Mouse (Mus musculus) gonadal fat pad, adult 2 months (tissue): Measurements from ENCODE around the gene Zfp825. TPM values are rescaled to one million over a fixed set of nuclear protein-coding genes. Genes with fewer than 3 reads are reported as not detected.
"Not testable (repeated sequence)": the region's sequence is repeated elsewhere in the genome, so short reads cannot be mapped to it uniquely, and the experiment has no call there.

ENCODE experiments used
- DNase-seq: peaks from one replicate; pipeline ENCODE4 v3.0.0-alpha.2; 2012; ENCODE audit warnings: low read depth
- polyA plus RNA-seq: library from polyadenylated mRNA; depleted of rRNA; stranded (reverse); fragments of >200 nt; gene quantifications from 2 replicates; pipeline ENCODE4 v1.2.3, GENCODE M21; 2012; rRNA removed

Gene Zfp825
- polyA plus RNA-seq = 1.5 and 1.6 TPM in 2 replicates

DNA sequence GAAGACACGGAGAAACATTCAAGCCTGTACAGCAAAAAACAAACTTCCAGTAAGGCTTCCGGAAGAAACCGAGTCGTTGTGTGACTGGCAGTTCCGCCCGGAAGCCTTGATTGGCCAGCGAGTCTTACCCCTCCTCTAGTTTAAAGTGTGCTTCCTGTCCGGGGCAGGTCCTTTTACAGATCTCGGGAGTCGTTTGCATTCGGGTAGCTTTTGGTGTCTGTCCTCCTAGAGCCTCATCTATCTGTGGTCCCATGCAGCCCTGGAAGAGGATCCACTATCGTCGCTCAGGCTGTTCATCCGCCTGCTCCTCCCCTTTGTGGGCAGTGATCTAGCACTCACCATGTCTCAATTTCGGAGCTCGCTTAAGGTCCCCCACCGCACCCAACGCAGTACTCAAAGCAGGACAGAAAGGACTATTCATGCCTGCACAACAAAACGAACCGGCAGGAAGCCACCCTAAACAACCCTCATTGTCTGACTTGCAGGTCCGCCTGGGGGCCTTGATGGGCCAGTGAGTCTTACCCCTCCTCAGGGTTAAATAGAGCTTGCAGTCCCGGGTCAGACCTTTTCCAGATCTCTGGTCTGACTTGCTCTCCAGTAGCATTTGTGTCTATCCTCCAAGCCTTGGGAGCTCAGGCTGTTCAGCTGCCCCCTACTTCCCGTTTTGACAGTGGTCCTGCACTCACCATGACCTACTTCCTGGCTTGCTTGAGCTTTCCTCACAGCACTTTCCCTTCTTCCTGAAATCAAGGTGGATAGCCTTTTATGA, at the start of gene Zfp825:
Gene Zfp825, minus strand, starts transcription at position 82 of the 769 bp plus-strand sequence.
- DNase-seq = peak; percentile 33

DNA sequence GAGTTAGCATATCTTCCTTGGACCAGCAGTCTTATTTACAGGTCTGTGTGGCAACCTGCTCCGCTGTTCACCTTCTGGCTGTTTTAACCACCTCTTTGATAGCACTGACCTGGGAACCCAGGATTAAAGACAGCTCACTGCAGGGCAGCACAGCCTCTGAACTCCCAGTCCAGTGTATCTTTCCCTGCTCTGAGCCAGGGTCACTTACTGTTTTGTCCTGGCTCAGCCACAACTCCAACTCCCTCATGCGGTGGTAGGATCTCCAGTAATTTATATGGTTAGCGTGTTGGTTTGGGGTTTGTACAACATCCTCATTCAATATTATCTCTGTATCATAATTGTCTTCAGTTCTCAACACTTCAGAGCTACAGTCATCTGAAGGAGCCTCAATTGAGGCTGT, 41.6 kb upstream of the Zfp825 start:
- DNase-seq = not testable (repeated sequence)

DNA sequence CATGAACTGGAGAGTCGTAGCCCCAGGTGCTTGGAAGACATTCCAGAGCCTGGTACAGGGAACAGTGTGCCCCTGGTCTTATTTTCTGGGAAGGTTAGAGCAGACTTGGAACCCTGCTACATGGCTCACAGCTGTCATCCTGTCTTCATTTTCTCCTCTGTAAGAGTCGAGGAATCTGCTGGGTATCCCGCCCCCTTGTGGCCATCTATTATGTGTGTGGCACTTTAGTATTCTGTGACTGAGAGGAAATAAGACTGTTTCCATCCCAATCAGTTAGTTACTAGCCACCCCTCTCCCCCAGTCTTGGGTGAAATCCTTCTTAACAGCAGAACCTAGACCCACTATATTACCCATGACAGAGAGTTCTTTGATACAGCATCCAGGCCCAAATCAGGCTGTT, 41.1 kb upstream of the Zfp825 start:
- not testable (repeated sequence) for DNase-seq

DNA sequence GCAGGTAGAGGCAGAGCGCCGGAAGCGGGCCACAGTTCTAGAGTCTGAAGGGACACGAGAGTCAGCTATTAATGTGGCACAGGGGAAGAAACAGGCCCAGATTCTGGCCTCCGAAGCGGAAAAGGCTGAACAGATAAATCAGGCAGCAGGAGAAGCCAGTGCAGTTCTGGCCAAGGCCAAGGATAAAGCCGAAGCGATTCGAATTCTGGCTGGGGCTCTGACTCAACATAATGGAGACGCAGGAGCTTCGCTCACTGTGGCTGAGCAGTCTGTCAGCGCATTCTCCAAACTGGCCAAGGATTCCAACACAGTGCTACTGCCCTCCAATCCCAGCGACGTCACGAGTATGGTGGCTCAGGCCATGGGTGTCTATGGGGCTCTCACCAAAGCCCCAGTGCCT, 40.3 kb upstream of the Zfp825 start:
- DNase-seq = no peak

DNA sequence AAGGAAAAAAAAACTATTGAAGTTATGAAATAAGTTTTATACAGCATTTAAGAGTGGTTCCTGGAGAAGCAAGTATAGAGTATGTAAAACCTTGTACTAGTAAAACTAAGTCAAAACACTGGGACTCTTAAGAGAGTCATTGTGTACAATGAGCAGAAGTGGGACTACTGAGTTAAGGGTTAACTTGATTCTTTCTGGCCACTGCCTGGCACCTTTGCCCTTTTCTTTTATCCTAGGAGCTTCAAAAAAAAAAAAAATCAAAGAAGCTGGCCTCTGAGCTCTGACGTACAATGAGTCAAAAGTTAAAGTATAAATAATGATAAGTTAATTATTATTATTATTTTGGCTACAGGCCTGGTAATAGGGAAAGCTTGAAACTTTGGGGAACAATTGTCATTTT, 37.5 kb upstream of the Zfp825 start:
- DNase-seq = not testable (repeated sequence)

DNA sequence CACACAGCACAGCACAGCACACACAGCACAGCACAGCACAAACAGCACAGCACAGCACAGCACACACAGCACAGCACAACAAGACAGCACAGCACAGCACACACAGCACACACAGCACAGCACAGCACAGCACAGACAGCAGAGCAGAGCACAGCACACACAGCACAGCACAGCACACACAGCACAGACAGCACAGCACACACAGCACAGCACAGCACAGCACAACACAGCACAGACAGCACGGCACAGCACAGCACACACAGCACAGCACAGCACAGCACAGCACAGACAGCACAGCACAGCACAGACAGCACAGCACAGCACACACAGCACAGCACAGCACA, 35.6 kb upstream of the Zfp825 start:
- not testable (repeated sequence) for DNase-seq

DNA sequence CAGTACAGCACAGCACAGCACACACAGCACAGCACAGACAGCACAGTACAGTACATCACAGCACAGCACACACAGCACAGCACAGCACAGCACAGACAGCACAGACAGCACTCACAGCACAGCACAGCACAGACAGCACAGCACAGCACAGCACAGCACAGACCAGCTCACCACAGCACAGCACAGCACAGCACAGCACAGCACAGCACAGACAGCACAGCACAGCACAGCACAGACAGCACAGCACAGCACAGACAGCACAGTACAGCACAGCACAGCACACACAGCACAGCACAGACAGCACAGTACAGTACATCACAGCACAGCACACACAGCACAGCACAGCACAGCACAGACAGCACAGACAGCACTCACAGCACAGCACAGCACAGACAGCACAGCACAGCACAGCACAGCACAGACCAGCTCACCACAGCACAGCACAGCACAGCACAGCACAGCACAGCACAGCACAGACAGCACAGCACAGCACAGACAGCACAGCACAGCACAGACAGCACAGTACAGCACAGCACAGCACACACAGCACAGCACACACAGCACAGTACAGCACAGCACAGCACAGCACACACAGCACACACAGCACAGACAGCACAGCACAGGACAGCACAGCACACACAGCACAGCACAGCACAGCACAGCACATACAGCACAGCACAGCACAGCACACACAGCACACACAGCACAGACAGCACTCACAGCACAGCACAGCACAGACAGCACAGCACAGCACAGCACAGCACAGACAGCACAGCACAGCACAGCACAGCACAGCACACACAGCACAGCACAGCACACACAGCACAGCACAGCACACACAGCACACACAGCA, 35.0 kb upstream of the Zfp825 start:
- not testable (repeated sequence) for DNase-seq

DNA sequence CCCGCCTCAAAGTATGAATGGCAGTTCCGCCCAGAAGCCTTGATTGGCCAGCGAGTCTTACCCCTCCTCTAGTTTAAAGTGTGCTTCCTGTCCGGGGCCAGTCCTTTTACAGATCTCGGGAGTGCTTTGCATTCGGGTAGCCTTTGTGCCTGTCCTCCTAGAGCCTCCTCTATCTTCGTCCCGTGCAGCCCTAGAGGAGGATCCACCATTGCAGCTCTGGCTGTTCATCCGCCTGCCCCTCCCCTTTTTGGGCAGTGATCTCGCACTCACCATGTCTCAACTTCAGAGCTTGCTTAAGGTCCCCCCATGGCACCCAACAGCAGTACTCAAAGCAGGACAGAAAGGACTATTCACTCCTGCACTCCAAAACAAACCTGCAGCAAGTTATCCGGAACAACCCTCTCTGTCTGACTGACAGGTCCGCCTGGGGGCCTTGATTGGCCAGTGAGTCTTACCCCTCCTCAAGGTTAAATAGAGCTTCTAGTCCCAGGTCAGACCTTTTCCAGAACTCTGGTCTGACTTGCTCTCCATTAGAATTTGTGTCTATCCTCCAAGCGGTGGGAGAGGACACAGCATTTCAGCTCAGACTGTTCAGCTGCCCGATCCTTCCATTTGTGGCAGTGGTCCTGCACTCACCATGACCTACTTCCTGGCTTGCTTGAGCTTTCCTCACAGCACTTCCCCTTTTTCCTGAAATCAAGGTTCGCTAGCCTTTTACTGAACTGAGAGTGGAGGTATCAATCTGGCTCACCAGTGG, 28.9 kb upstream of the Zfp825 start:
- DNase-seq = peak; percentile 24

DNA sequence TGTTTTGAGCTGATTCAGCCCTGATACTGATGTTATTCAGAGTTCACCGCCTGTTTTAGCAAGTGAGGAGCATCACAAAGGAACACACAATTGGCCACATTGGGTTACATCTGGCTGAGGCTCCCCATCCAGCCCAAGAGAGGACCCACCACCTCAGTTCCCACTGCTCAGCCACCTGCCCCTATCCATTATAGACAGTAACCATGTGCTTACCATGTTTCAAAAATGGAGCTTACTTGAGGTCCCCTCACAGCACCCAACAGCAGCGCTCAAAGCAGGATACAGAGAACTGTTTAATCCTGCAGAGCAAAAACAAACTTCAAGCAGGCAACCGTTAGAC, 28.3 kb upstream of the Zfp825 start:
- not testable (repeated sequence) for DNase-seq

DNA sequence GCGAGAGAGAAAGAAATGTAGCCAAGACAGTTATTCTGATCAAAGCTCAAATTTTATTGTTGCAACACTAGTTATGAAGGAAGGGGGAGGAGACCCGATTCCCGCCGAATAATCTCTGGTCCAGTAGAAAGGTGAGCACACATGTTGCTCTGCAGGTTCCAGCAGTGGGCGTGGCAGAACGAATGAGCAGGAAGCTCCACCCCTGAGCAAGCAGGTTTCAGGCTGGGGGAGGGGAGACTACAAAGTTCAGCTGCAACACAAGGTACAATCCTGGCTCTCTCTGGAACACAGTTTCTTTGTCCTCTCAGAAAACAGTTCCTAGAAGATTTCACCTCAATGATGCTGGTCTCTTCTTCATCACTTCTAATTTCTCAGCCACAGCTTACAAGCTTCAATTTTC, 14.2 kb upstream of the Zfp825 start:
- DNase-seq = not testable (repeated sequence)

DNA sequence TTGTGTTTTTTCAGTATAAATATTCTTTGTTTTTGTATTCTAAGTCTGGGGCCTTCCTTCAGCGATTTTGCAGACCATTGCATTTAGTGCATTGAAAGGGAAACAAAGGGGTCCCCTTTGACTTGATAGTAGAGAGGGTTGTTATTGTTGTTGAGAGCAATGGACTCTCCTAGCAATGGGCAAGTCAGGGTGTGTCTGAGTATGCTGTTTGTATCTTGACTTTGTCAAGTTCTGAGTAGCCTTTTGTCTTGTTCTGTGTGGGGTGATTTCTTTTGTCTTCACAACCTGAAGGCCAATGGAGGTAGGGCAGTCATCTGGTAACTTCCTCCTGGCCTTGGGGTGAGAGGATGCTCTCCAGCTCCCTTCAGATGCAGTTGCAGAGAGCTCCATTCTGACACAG, 9.1 kb upstream of the Zfp825 start:
- not testable (repeated sequence) for DNase-seq

DNA sequence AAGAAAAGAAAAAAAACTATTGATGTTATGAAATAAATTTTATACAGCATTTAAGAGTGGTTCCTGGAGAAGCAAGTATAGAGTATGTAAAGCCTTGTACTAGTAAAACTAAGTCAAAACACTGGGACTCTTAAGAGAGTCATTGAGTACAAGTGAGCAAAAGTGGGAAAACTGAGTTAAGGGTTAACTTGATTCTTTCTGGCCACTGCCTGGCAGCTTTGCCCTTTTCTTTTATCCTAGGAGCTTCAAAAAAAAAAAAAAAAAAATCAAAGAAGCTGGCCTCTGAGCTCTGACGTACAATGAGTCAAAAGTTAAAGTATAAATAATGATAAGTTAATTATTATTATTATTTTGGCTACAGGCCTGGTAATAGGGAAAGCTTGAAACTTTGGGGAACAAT, 5.9 kb upstream of the Zfp825 start:
- not testable (repeated sequence) for DNase-seq

DNA sequence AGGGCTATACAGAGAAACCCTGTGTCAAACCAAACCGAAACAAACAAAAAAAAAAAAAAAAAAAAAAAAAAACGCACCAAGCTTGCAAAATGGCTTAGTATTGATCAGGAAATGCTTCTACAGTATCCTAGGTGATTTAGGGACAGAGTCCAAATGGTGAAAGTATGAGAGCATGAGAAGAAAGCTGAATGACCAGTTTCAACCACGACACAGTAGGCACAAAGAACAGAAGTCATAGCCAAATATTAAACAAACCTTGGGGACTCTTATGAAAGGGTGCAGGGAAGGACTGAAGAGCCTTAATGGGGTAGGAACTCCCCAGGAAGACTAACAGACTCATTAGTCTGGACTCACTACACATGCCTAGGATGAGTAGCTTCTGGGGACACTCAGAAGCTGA, 9.5 kb downstream of the Zfp825 start:
- not testable (repeated sequence) for DNase-seq

DNA sequence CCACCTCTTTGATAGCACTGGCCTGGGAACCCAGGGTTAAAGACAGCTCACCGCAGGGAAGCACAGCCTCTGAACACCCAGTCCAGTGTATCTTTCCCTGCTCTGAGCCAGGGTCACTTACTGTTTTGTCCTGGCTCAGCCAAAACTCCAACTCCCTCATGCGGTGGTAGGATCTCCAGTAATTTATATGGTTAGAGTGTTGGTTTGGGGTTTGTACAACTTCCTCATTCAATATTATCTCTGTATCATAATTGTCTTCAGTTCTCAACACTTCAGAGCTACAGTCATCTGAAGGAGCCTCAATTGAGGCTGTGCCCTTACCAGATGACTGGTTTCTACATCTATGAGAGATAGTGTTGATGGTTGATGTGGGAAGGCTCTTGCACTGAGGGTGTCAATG, 22.3 kb downstream of the Zfp825 start:
- DNase-seq = not testable (repeated sequence)

DNA sequence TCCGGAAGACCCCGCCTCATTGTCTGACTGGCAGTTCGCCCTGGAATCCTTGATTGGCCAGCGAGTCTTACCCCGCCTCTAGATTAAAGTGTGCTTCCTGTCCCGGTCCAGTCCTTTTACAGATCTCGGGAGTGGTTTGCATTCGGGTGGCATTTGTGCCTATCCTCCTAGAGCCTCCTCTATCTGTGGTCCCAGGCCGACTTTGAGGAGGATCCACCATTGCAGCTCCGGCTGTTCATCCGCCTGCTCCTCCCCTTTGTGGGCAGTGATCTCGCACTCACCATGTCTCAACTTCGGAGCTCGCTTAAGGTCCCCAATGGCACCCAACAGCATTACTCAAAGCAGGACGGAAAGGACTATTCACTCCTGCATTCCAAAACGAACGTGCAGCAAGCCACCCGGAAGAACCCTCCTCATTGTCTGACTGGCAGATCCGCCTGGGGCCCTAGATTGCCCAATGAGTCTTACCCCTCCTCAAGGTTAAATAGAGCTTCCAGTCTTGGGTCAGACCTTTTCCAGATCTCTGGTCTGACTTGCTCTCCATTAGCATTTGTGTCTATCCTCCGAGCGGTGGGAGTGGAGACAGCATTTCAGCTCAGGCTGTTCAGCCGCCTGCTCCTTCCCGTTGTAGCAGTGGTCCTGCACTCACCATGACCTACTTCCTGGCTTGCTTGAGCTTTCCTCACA, 30.9 kb downstream of the Zfp825 start:
- DNase-seq = peak; percentile 70

DNA sequence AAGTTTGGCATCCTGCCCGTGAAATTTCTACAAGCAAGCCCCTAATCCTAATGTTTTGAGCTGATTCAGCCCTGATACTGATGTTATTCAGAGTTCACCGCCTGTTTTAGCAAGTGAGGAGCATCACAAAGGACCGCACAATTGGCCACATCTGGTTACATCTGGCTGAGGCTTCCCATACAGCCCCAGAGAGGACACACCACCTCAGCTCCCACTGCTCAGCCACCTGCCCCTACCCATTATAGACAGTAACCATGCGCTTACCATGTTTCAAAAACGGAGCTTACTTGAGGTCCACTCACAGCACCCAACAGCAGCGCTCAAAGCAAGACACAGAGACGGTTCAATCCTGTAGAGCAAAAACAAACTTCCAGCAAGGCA, 31.5 kb downstream of the Zfp825 start:
- not testable (repeated sequence) for DNase-seq

DNA sequence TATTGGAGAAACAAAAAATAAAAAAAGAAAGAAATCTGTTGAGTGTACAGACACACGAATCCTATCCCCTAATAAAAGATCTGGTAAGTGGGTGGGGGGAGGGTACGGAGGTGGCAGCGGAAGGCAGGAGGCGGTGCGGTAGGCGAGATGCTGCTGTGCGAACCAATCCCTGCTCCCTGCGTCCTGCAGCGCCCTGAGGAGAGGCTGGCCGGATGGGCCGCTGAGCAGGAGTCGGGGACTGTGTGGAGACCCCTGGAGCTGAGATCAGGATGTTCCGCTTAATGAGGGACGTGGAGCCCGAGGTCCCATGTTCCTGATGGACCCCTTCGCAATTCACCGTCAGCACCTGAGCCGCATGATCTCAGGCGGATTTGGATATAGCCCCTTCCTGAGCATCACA, 53.9 kb downstream of the Zfp825 start:
- no peak for DNase-seq

Other genes with a start within 250 kb of the Zfp825 start
- 0.18 and 0.94 TPM in 2 replicates for gene Ahrr, start 201.7 kb downstream of the Zfp825 start, polyA plus RNA-seq
- gene Pdcd6, start 176.4 kb downstream of the Zfp825 start, polyA plus RNA-seq = 116 and 122 TPM in 2 replicates
- gene Sdha, start 143.7 kb downstream of the Zfp825 start, polyA plus RNA-seq = 190 and 207 TPM in 2 replicates
- 4.3 and 4.6 TPM in 2 replicates for gene Ccdc127, start 143.7 kb downstream of the Zfp825 start, polyA plus RNA-seq
- gene Lrrc14b, start 130.0 kb downstream of the Zfp825 start, polyA plus RNA-seq = 1.2 and 2.1 TPM in 2 replicates
- 0.42 TPM in 2 replicates for gene Zfp72, start 103.2 kb downstream of the Zfp825 start, polyA plus RNA-seq
- 56.2 and 117 TPM in 2 replicates for gene Ftl1-ps1, start 94.3 kb downstream of the Zfp825 start, polyA plus RNA-seq
- 31.6 and 35.5 TPM in 2 replicates for gene Erap1, start 145.6 kb upstream of the Zfp825 start, polyA plus RNA-seq